Mouse (Mus musculus) hematopoietic stem cell, adult 5-6 weeks (primary cell): ENCODE measurements at regions not wholly inside any gene's neighbourhood (a gene's known extent, or its start where the extent isn't known, plus 50 kb on each side); places are given as distances from the start of the nearest gene placed in this dataset.

Source experiments
- ATAC-seq, 2 experiments: fragments of 125-278 bp in 1 of 2; replicated peaks in 1 of 2; 2 replicates each; pipeline ENCODE4 v1.8.0; 2016 to 2017; ENCODE audit warnings: inconsistent platforms in 2 of 2, mild to moderate bottlenecking in 2 of 2, moderate number of reproducible peaks in 2 of 2, low read depth in 1 of 2, moderate TSS enrichment in 1 of 2; ENCODE audit not compliant: low FRiP score in 2 of 2, poor library complexity in 2 of 2, severe bottlenecking in 2 of 2, insufficient read depth in 1 of 2, low TSS enrichment in 1 of 2

DNA sequence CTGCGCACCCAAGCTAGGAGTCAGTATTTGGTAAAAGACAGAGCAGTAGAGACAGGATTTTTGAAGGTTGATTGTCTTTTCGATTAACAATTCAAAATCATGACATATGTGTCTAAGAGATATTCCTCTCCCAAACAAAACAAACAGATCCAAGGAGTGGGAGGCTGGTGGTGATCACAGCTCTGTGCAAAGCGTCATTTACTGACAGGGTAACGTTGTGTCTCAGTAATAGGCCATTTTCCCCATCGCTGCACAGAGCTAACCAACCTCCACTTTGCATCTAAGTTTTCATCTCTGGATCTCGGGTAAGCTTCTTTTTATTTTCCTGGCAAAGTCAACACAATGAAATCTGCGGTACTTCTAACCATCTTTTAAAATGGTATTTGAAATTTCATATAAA lies 109.8 kb upstream of the Fstl4 start:
- ATAC-seq: no peak

DNA sequence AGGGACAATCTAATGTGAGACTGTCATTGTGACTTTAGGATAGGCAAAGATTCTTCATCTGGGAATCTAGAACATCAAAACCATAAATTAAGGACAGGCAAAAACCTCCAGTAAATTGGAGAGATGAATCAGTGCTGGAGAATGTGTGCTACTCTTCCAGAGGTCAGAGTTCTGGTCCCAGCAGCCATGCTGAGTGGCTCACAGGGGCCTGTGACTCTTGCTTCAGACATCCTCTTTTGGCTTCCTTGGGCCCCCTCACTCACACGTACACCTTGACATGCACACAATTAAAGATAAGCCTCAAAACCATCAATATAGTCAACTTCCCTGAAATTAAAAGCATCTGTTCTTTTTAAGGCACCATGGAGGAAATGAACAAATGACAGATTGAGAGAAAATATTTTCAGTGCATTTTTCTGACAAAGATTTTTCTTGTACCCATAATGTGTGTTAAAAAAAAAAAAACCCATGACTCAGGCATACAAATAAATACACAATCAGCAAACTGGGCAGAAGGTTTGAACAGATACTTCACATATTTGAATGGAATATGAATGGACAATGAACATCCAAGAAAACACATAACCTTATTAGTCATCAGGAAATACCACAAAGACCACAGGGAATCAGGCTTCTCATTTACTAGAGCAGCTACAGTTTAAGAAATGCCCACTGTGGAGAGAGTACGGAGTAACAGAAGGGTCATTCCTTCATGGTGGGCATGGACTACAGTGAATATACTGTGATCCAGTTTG lies 108.5 kb upstream of the Fstl4 start:
- ATAC-seq: no peak

DNA sequence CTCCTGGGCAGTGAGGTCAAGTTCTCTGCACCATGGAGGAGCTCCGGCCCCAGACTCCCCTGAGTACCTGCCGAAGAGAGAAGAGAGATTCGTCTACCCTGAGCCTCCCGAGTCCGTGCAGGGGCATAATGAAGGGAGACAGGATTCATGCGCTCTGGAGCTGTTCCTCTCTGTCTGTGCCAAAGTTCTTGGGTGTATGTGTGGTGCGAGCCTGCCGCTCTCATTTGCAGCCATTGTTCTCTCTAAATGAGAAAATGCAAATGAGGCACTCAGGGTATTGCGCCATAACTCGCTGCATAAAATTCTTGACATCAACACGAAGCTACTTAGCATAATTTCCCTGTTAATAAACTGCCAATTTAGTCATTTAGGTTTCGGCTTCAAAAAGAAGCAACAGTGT lies 103.2 kb upstream of the Fstl4 start:
- no peak for ATAC-seq

GRCm38 (mm10) chr11:52661894-52662593 lies 102.4 kb upstream of the Fstl4 start:
- ATAC-seq: no peak

GRCm38 (mm10) chr11:52665343-52665742 lies 99.1 kb upstream of the Fstl4 start:
- ATAC-seq: no peak

DNA sequence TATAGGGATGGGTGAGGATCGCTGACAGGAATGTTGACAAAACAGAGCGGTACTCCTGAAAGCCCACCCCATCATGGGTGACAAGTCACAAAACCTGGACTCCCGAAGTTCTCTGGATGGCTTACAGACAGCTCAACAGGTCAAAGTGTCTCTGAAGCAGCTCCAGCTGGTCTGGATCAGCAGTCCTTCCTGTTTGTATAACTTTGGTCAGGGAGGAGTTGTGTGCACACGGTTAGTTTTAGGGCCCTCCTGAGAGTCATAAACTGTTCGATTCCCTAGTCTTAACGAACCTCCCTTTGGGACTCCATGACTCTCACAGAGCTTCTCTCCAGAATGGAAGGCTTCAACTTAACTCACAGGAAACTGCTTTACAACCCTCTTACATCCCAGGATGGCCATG lies 89.4 kb upstream of the Fstl4 start:
- ATAC-seq: no peak

DNA sequence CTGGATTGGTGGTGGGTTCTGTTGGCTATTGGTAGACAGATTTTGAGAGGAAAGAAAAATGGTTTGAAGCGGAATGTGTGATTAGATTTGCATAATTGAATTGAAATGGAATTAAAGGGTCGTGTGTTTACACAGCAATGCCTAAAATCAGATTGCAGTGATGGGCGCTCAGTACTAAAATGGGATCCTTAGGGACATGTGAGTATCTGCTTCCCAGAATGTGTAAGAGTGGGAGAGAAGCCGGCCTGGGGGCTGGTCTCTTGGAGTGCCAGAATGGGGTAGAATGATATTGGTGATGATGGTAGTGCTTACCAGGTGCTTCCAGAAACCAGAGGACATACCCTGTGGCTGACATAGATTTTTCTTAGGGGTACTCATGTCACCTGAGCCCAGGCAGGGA lies 86.2 kb upstream of the Fstl4 start:
- ATAC-seq: no peak

GRCm38 (mm10) chr11:52685436-52685835 lies 79.0 kb upstream of the Fstl4 start:
- ATAC-seq: no peak

DNA sequence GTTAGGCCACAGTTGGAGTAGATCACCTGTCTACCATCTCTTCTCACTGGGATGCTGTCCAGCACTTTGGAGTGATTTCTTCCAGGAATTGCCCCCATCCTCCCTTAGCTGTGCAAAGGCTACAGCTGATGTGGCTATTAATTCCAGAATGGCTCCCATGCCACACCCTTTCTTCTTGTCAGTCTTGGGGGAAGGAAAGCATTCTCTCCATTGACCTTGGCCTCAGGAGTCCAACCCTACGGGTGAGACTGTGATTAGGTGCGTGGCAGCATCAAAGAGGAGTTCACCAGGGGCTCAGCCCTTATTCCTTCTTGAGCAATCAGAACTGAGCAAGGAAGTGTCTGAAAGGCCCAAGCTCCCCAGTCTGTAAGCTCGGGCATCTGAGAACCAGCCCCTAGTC lies 71.7 kb upstream of the Fstl4 start:
- ATAC-seq: no peak

DNA sequence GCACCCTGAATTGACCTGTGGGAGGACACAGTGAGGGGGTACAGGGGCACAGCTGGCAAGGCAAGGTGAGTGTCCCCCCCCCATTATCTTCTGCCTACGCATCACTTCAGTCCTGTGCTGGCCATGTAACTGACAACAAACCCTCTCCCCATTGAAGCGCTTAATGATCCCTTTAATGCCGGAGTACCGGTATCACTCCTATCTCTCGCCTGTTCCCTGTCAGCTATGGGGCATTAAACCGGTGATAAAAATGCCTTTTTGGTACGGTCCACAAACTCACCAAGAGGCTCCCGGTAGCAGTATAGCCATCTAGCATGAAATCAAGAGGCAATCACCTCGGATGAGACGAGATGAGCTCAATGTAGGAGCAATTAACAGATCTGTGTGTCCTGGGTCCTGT lies 62.8 kb upstream of the Fstl4 start:
- no peak for ATAC-seq

DNA sequence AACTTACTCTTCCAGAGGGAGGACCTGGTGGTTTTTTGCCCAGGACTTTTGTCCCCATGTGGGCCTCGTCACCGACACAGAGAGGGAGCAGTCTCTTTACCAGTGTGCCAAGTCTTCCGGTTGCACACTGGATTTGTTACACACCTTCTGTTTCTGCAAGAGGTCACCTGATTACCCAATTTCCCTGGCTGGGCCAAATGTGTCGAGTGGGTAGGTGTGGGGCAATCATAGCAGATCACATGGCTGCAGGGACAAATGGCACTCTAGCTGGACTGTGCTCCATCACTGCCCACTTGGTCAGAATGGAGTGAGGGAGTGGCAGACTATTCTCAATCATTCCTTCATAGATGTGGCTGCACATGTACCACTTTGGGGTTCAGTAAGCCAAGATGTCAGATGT lies 61.0 kb upstream of the Fstl4 start:
- ATAC-seq: peak in 1 of 2 experiments; percentile 36; a peak in 1 of 4 replicates
